Mouse (Mus musculus) heart, embryonic 14.5 days (tissue): ENCODE measurements at regions not wholly inside any gene's neighbourhood (a gene's known extent, or its start where the extent isn't known, plus 50 kb on each side); places are given as distances from the start of the nearest gene placed in this dataset.
"Not testable (repeated sequence)": the region's sequence is repeated elsewhere in the genome, so short reads cannot be mapped to it uniquely, and the experiment has no call there.

Source experiments
- ATAC-seq: fragments of 200-750 bp; cut with Nextera tagmentation; 2 replicates; pipeline ENCODE4 v1.8.0; 2017; ENCODE audit warnings: low read depth, moderate TSS enrichment; ENCODE audit not compliant: insufficient number of reproducible peaks, insufficient read depth, low FRiP score
- H3K27ac ChIP-seq, 2 experiments: fragments of 200-500 bp in 1 of 2; fragments of 300-500 bp in 1 of 2; sonication (generic) in 1 of 2; replicated peaks in 1 of 2; 2 replicates each; pipeline ENCODE4 v1.5.1; 2012 to 2014; ENCODE audit warnings: low read depth in 2 of 2, low read length in 2 of 2, control low read depth in 1 of 2, mild to moderate bottlenecking in 1 of 2, mixed read lengths in 1 of 2; ENCODE audit not compliant: control insufficient read depth in 1 of 2, insufficient read depth in 1 of 2
- H3K27me3 ChIP-seq: fragments of 300-500 bp; sonication (generic); 2 replicates; pipeline ENCODE4 v1.6.1; 2014; ENCODE audit warnings: mild to moderate bottlenecking, low read length, control low read depth; ENCODE audit not compliant: control insufficient read depth, insufficient read depth
- H3K36me3 ChIP-seq: fragments of 300-500 bp; sonication (generic); 2 replicates; pipeline ENCODE4 v1.6.1; 2014; ENCODE audit warnings: mild to moderate bottlenecking, control low read depth, low read length, mixed read lengths; ENCODE audit not compliant: control insufficient read depth, insufficient read depth
- H3K4me1 ChIP-seq, 2 experiments: fragments of 200-500 bp in 1 of 2; fragments of 300-500 bp in 1 of 2; sonication (generic) in 1 of 2; 2 replicates each; pipeline ENCODE4 v1.6.1; 2012 to 2014; ENCODE audit warnings: low read length in 2 of 2, control low read depth in 1 of 2, mixed read lengths in 1 of 2; ENCODE audit not compliant: control insufficient read depth in 2 of 2, insufficient read depth in 2 of 2
- H3K4me2 ChIP-seq: fragments of 300-500 bp; sonication (generic); 2 replicates; pipeline ENCODE4 v1.6.1; 2014; ENCODE audit warnings: mild to moderate bottlenecking, low read length
- H3K4me3 ChIP-seq, 2 experiments: fragments of 200-500 bp in 1 of 2; fragments of 300-500 bp in 1 of 2; sonication (generic) in 1 of 2; 2 replicates each; pipeline ENCODE4 v1.5.1; 2012 to 2014; ENCODE audit warnings: low read length in 2 of 2, mild to moderate bottlenecking in 2 of 2, control low read depth in 1 of 2, low read depth in 1 of 2, moderate library complexity in 1 of 2; ENCODE audit not compliant: control insufficient read depth in 1 of 2, insufficient read depth in 1 of 2
- H3K9ac ChIP-seq: fragments of 300-500 bp; sonication (generic); 2 replicates; pipeline ENCODE4 v1.6.1; 2014; ENCODE audit warnings: mild to moderate bottlenecking, low read length
- H3K9me3 ChIP-seq: fragments of 300-500 bp; sonication (generic); 2 replicates; pipeline ENCODE4 v1.6.1; 2016; ENCODE audit warnings: low read length, control low read depth; ENCODE audit not compliant: control insufficient read depth
- WGBS: fragments of 180-500 bp; shearing (Covaris S2); extraction: QIAGEN DNeasy Blood & Tissue Kit; methylation state at CpG from one replicate; pipeline ENCODE4 v1.1.7; 2014; 5-methylcytosine and 5-hydroxymethylcytosine counted together

- Histone ChIP-seq H3K4me2 (no peak overlapping the region), H3K27me3 (no peaks in the 10 kb centered on the region), H3K4me3 (no peak overlapping the region), H3K27ac (no peak overlapping the region), H3K36me3 (no peaks in the 10 kb centered on the region), H3K4me1 (no peaks in the 10 kb centered on the region), H3K9ac (no peak overlapping the region), H3K9me3 (no peaks in the 10 kb centered on the region)
- ATAC-seq = no peak
- WGBS = 32% methylated on average over 3 of the region's 3 CpGs
Observed at GRCm38 (mm10) chr4:3419920-3420499, 234.9 kb upstream of the Vmn1r3 start.

GRCm38 (mm10) chr4:3416670-3417069 is 231.5 kb upstream of the Vmn1r3 start:
- no peak for ATAC-seq

GRCm38 (mm10) chr4:3414442-3415022 is 229.4 kb upstream of the Vmn1r3 start:
- 42% methylated on average over 1 of the region's 1 CpGs for WGBS
- not testable (repeated sequence) for ATAC-seq

More at GRCm38 (mm10) chr4:3416670-3417069, 231.5 kb upstream of the Vmn1r3 start:
- Histone ChIP-seq H3K4me2 (no peak overlapping the region), H3K27ac (no peak overlapping the region), H3K9me3 (no peaks in the 10 kb centered on the region), H3K27me3 (no peaks in the 10 kb centered on the region), H3K36me3 (no peaks in the 10 kb centered on the region), H3K9ac (no peak overlapping the region), H3K4me1 (peaks cover 6 to 8% of the 10 kb centered on the region in 2 experiments), H3K4me3 (no peak overlapping the region)
- WGBS = 71% methylated on average over 5 of the region's 5 CpGs

GRCm38 (mm10) chr4:3413493-3414441 is 228.6 kb upstream of the Vmn1r3 start:
- 22% methylated on average over 15 of the region's 15 CpGs for WGBS
- Histone ChIP-seq H3K9me3 (no peaks in the 10 kb centered on the region), H3K4me2 (no peak overlapping the region; the same call in 1 of the 2 replicates), H3K27me3 (no peaks in the 10 kb centered on the region), H3K27ac (no peak overlapping the region), H3K4me3 (no peak overlapping the region), H3K36me3 (no peaks in the 10 kb centered on the region), H3K9ac (peak overlapping the region; percentile 30; the same call in 1 of the 2 replicates), H3K4me1 (peaks cover 6 to 8% of the 10 kb centered on the region in 2 experiments)
- no peak for ATAC-seq

More at GRCm38 (mm10) chr4:3414442-3415022, 229.4 kb upstream of the Vmn1r3 start:
- not testable (repeated sequence) for H3K4me3 ChIP-seq, H3K36me3 ChIP-seq, H3K4me1 ChIP-seq, H3K9ac ChIP-seq, H3K4me2 ChIP-seq, H3K27me3 ChIP-seq, H3K9me3 ChIP-seq, H3K27ac ChIP-seq

GRCm38 (mm10) chr4:3412323-3412722 is 227.2 kb upstream of the Vmn1r3 start:
- H3K27ac ChIP-seq, ATAC-seq, H3K9me3 ChIP-seq, H3K4me1 ChIP-seq, H3K4me2 ChIP-seq, H3K27me3 ChIP-seq, H3K4me3 ChIP-seq, H3K9ac ChIP-seq, H3K36me3 ChIP-seq: not testable (repeated sequence)
- 32% methylated on average over 4 of the region's 4 CpGs for WGBS

GRCm38 (mm10) chr4:3402856-3403255 is 217.7 kb upstream of the Vmn1r3 start:
- H3K9ac ChIP-seq, ATAC-seq, H3K4me1 ChIP-seq, H3K27ac ChIP-seq, H3K4me3 ChIP-seq, H3K9me3 ChIP-seq, H3K36me3 ChIP-seq, H3K4me2 ChIP-seq, H3K27me3 ChIP-seq: not testable (repeated sequence)
- WGBS = 44% methylated on average over 4 of the region's 4 CpGs

- ATAC-seq, H3K9me3 ChIP-seq, H3K4me2 ChIP-seq, H3K4me1 ChIP-seq, H3K36me3 ChIP-seq, H3K27me3 ChIP-seq, H3K27ac ChIP-seq, H3K9ac ChIP-seq, H3K4me3 ChIP-seq: not testable (repeated sequence)
- 75% methylated on average over 2 of the region's 2 CpGs for WGBS
Observed at GRCm38 (mm10) chr4:3401766-3402165, 216.6 kb upstream of the Vmn1r3 start.
